Mouse (Mus musculus): ENCODE data around the gene Nfia. TPM values are rescaled to one million over a fixed set of nuclear protein-coding genes. Genes with fewer than 3 reads are reported as not detected.

Gene Nfia
- polyA plus RNA-seq, 2 experiments: 51.9 to 71.2 TPM

GRCm38 (mm10) chr4:97991880-97992279 is 219.3 kb downstream of the Nfia start:
- no peak for TF ChIP-seq POLR2A (IDR thresholded peaks at IDR 0.05; ENCODE audit: borderline replicate concordance, extremely low read depth, insufficient read depth, insufficient read length)
- DNase-seq (ENCODE audit: low spot score) (no peak), ATAC-seq (ENCODE audit: low FRiP score, low read depth) (no peak)

GRCm38 (mm10) chr4:97995911-97996712 is 223.6 kb downstream of the Nfia start:
- H3K9ac ChIP-seq (ENCODE audit: low read depth, low read length, severe bottlenecking): no peak overlapping the region
- TF ChIP-seq POLR2A (IDR thresholded peaks at IDR 0.05; ENCODE audit: borderline replicate concordance, extremely low read depth, insufficient read depth, insufficient read length): no peak

More at GRCm38 (mm10) chr4:97991880-97992279, 219.3 kb downstream of the Nfia start:
- no peak overlapping the region for H3K4me2 ChIP-seq (replicated peaks; ENCODE audit: low read depth, low read length, severe bottlenecking)
- no peak overlapping the region for H3K9ac ChIP-seq (ENCODE audit: low read depth, low read length, severe bottlenecking)
- no peaks in the 10 kb centered on the region for H3K9me3 ChIP-seq (ENCODE audit: control insufficient read depth, low read length)
- H3K4me1 ChIP-seq (ENCODE audit: control insufficient read depth, insufficient read depth, low read length): peaks cover 7% of the 10 kb centered on the region
- H3K27me3 ChIP-seq (ENCODE audit: control insufficient read depth, insufficient read depth, low read length): no peaks in the 10 kb centered on the region
- H3K36me3 ChIP-seq (ENCODE audit: control insufficient read depth, insufficient read depth, low read length): peaks cover 3% of the 10 kb centered on the region; the same call in 1 of the 2 replicates
- no peak overlapping the region for H3K27ac ChIP-seq (replicated peaks; ENCODE audit: low read depth, low read length)
- no peak overlapping the region for H3K4me3 ChIP-seq (replicated peaks; ENCODE audit: low read length)
- 48% methylated on average over 3 of the region's 3 CpGs for WGBS

GRCm38 (mm10) chr4:97997151-97997817 is 224.8 kb downstream of the Nfia start:
- 89% methylated on average over 11 of the region's 11 CpGs for WGBS
- Histone ChIP-seq H3K9ac (ENCODE audit: low read depth, low read length, severe bottlenecking) (no peak overlapping the region), H3K4me1 (ENCODE audit: control insufficient read depth, insufficient read depth, low read length) (0 out of 2 replicates have a peak, but pooled peaks cover 2% of the 10 kb centered on the region), H3K27ac (replicated peaks; ENCODE audit: low read depth, low read length) (no peak overlapping the region), H3K27me3 (ENCODE audit: control insufficient read depth, insufficient read depth, low read length) (no peaks in the 10 kb centered on the region), H3K4me3 (replicated peaks; ENCODE audit: low read length) (no peak overlapping the region), H3K9me3 (ENCODE audit: control insufficient read depth, low read length) (no peaks in the 10 kb centered on the region), H3K36me3 (ENCODE audit: control insufficient read depth, insufficient read depth, low read length) (peaks cover 8% of the 10 kb centered on the region), H3K4me2 (replicated peaks; ENCODE audit: low read depth, low read length, severe bottlenecking) (no peak overlapping the region)
- no peak for TF ChIP-seq POLR2A (IDR thresholded peaks at IDR 0.05; ENCODE audit: borderline replicate concordance, extremely low read depth, insufficient read depth, insufficient read length)
- ATAC-seq (ENCODE audit: low FRiP score, low read depth): no peak
- no peak for DNase-seq (ENCODE audit: low spot score)

More at GRCm38 (mm10) chr4:97995911-97996712, 223.6 kb downstream of the Nfia start:
- H3K27ac ChIP-seq (replicated peaks; ENCODE audit: low read depth, low read length): no peak overlapping the region
- no peaks in the 10 kb centered on the region for H3K4me1 ChIP-seq (ENCODE audit: control insufficient read depth, insufficient read depth, low read length)
- ATAC-seq (ENCODE audit: low FRiP score, low read depth) (no peak), DNase-seq (ENCODE audit: low spot score) (no peak)
- H3K27me3 ChIP-seq (ENCODE audit: control insufficient read depth, insufficient read depth, low read length): no peaks in the 10 kb centered on the region
- no peak overlapping the region for H3K4me2 ChIP-seq (replicated peaks; ENCODE audit: low read depth, low read length, severe bottlenecking)
- peaks cover 6% of the 10 kb centered on the region for H3K36me3 ChIP-seq (ENCODE audit: control insufficient read depth, insufficient read depth, low read length)
- 74% methylated on average over 8 of the region's 8 CpGs for WGBS
- no peak overlapping the region for H3K4me3 ChIP-seq (replicated peaks; ENCODE audit: low read length)
- H3K9me3 ChIP-seq (ENCODE audit: control insufficient read depth, low read length): no peaks in the 10 kb centered on the region

- no peaks in the 10 kb centered on the region for H3K9me3 ChIP-seq (ENCODE audit: control insufficient read depth, low read length)
- no peak overlapping the region for H3K4me2 ChIP-seq (replicated peaks; ENCODE audit: low read depth, low read length, severe bottlenecking)
- no peaks in the 10 kb centered on the region for H3K27me3 ChIP-seq (ENCODE audit: control insufficient read depth, insufficient read depth, low read length)
- ATAC-seq (ENCODE audit: low FRiP score, low read depth) (no peak), DNase-seq (ENCODE audit: low spot score) (no peak)
- no peak for TF ChIP-seq POLR2A (IDR thresholded peaks at IDR 0.05; ENCODE audit: borderline replicate concordance, extremely low read depth, insufficient read depth, insufficient read length)
- WGBS: 72% methylated on average over 5 of the region's 5 CpGs
- H3K36me3 ChIP-seq (ENCODE audit: control insufficient read depth, insufficient read depth, low read length): peaks cover 11% of the 10 kb centered on the region
- no peak overlapping the region for H3K9ac ChIP-seq (ENCODE audit: low read depth, low read length, severe bottlenecking)
- no peak overlapping the region for H3K4me3 ChIP-seq (replicated peaks; ENCODE audit: low read length)
- peaks cover 30% of the 10 kb centered on the region for H3K4me1 ChIP-seq (ENCODE audit: control insufficient read depth, insufficient read depth, low read length)
- no peak overlapping the region for H3K27ac ChIP-seq (replicated peaks; ENCODE audit: low read depth, low read length)
These were observed 229.7 kb downstream of the Nfia start for GRCm38 (mm10) chr4:98002206-98002605.

- Histone ChIP-seq H3K4me2 (replicated peaks; ENCODE audit: low read depth, low read length, severe bottlenecking) (peak overlapping the region; percentile 0; the same call in 1 of the 2 replicates), H3K9ac (ENCODE audit: low read depth, low read length, severe bottlenecking) (0 out of 2 replicates have a peak overlapping the region, but pooled peaks have one; percentile 26), H3K36me3 (ENCODE audit: control insufficient read depth, insufficient read depth, low read length) (peaks cover 11% of the 10 kb centered on the region), H3K9me3 (ENCODE audit: control insufficient read depth, low read length) (no peaks in the 10 kb centered on the region), H3K4me3 (replicated peaks; ENCODE audit: low read length) (no peak overlapping the region), H3K27me3 (ENCODE audit: control insufficient read depth, insufficient read depth, low read length) (no peaks in the 10 kb centered on the region), H3K27ac (replicated peaks; ENCODE audit: low read depth, low read length) (peak overlapping the region; percentile 81), H3K4me1 (ENCODE audit: control insufficient read depth, insufficient read depth, low read length) (peaks cover 30% of the 10 kb centered on the region)
- ATAC-seq (ENCODE audit: low FRiP score, low read depth) (peak; percentile 62), DNase-seq (ENCODE audit: low spot score) (peak; percentile 40)
- TF ChIP-seq POLR2A (IDR thresholded peaks at IDR 0.05; ENCODE audit: borderline replicate concordance, extremely low read depth, insufficient read depth, insufficient read length): no peak
- WGBS: 15% methylated on average over 12 of the region's 12 CpGs
These were observed 231.0 kb downstream of the Nfia start for GRCm38 (mm10) chr4:98003323-98004107.

Measured in limb, embryonic 14.5 days (tissue).